Mouse (Mus musculus) small intestine, adult 2 months (tissue): ENCODE measurements around the gene Ccm2. TPM values are rescaled to one million over a fixed set of nuclear protein-coding genes. Genes with fewer than 3 reads are reported as not detected.

Experiments
- H3K27ac ChIP-seq: fragments of 200-500 bp; 2 replicates; pipeline ENCODE4 v1.5.1; 2012; ENCODE audit warnings: low read depth, low read length, control low read depth, inconsistent platforms; ENCODE audit not compliant: insufficient read depth
- H3K27me3 ChIP-seq: fragments of 200-500 bp; 2 replicates; pipeline ENCODE4 v1.6.1; 2012; ENCODE audit warnings: mild to moderate bottlenecking, moderate library complexity, low read length, inconsistent platforms; ENCODE audit not compliant: control insufficient read depth, insufficient read depth
- H3K36me3 ChIP-seq: fragments of 200-500 bp; 2 replicates; pipeline ENCODE4 v1.6.1; 2012; ENCODE audit warnings: mild to moderate bottlenecking, low read length, control low read depth, inconsistent platforms; ENCODE audit not compliant: control insufficient read depth, insufficient read depth
- H3K4me1 ChIP-seq: fragments of 200-500 bp; 2 replicates; pipeline ENCODE4 v1.6.1; 2012; ENCODE audit warnings: low read length, inconsistent platforms, mixed read lengths; ENCODE audit not compliant: control insufficient read depth, insufficient read depth, insufficient read length
- H3K4me3 ChIP-seq: fragments of 200-500 bp; 2 replicates; pipeline ENCODE4 v1.5.1; 2012; ENCODE audit warnings: low read depth, mild to moderate bottlenecking, control low read depth, inconsistent platforms, low read length, moderate library complexity
- CTCF ChIP-seq: fragments of 200-500 bp; IDR thresholded peaks from 2 replicates; pipeline ENCODE4 v1.5.1; 2012; ENCODE audit warnings: low read depth, mild to moderate bottlenecking, control low read depth, inconsistent platforms, low read length, moderate library complexity, mixed read lengths; ENCODE audit not compliant: insufficient replicate concordance, insufficient read length; ENCODE audit errors: extremely low read depth
- POLR2A ChIP-seq: fragments of 200-500 bp; IDR thresholded peaks from 2 replicates; pipeline ENCODE4 v1.6.1; 2012; ENCODE audit warnings: low read depth, mild to moderate bottlenecking, control low read depth, inconsistent platforms, low read length, moderate library complexity
- WGBS: fragments of 180-500 bp; shearing (Covaris S2); methylation state at CpG from one replicate; pipeline ENCODE4 v1.1.7; 2018; 5-methylcytosine and 5-hydroxymethylcytosine counted together
- polyA plus RNA-seq: library from polyadenylated mRNA; depleted of rRNA; stranded (reverse); fragments of >200 nt; gene quantifications from 2 replicates; pipeline ENCODE4 v1.2.3, GENCODE M21; 2012

Ccm2 gene
- polyA plus RNA-seq, 1 experiment: 39.0 TPM

- no peak for TF ChIP-seq POLR2A
- no peak for TF ChIP-seq CTCF
- no peak overlapping the region for H3K27ac ChIP-seq
- H3K4me3 ChIP-seq: no peak overlapping the region
- peaks cover 55% of the 10 kb centered on the region for H3K36me3 ChIP-seq
- no peaks in the 10 kb centered on the region for H3K27me3 ChIP-seq
- 89% methylated on average over 6 of the region's 6 CpGs for WGBS
- no peaks in the 10 kb centered on the region for H3K4me1 ChIP-seq
Observed at GRCm38 (mm10) chr11:6594845-6595244, 48.2 kb downstream of the Ccm2 start.

DNA sequence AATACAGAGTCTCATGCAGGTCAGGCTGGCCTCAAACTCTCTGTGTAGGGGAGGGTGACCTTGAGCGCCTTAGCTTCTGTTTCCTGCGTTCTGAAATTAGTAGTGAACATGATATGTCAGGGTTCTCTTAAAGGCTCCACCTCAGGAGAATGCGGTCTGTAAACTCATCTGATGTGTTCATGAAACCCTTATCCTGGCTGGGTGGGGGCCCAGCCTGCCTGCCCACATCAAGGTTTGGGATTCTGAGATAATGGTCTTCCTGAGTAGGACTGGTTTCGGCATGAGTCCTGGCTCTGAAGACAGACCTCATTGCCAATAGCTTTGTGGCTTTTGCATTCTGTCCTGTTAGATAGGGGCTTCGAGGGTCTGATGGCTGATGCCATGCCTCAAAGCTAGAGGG, 48.7 kb downstream of the Ccm2 start:
- TF ChIP-seq POLR2A (no peak), CTCF (no peak)
- H3K27ac ChIP-seq: no peak overlapping the region
- H3K4me1 ChIP-seq: no peaks in the 10 kb centered on the region
- WGBS: 88% methylated on average over 5 of the region's 5 CpGs
- no peaks in the 10 kb centered on the region for H3K27me3 ChIP-seq
- H3K36me3 ChIP-seq: peaks cover 54% of the 10 kb centered on the region
- no peak overlapping the region for H3K4me3 ChIP-seq

DNA sequence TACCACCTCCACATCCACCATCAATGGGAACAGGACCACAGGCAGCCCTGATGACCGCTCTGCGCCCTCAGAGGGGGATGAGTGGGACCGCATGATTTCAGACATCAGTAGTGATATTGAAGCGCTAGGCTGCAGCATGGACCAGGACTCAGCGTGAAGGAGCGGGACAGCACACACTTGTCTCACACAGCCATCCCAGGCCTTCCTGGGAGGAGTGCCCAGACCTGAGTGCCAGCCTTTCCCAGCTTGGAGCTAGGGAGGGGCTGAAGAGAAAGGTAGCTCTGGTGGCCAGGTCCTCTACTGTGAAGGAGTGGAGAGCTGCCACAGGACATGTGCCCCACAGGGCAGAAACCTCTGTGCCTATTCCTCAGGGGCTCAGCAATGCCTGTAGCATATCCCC, 49.5 kb downstream of the Ccm2 start:
- Histone ChIP-seq H3K36me3 (peaks cover 45% of the 10 kb centered on the region), H3K27ac (no peak overlapping the region), H3K4me3 (no peak overlapping the region), H3K27me3 (no peaks in the 10 kb centered on the region), H3K4me1 (no peaks in the 10 kb centered on the region)
- WGBS: 96% methylated on average over 6 of the region's 6 CpGs
- no peak for TF ChIP-seq POLR2A
- no peak for TF ChIP-seq CTCF

DNA sequence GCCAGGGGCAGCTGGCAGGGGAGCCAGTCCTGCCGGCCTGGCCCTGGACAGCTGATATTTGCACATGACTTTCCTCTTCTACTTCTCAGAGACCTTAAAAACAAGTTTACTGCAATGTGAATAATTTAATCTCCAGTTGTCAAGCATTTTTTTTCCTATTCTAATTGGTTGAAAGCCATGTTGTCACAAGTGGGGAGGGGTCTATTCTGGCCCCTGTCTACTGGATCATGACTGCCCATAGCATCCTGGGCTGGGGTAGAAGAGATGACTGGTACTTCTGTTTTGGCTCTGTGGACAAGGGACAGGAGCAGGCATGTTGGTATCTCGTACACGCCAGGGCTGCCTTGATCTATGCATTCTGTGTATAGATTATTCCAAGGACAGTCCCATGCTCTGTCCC, 49.9 kb downstream of the Ccm2 start:
- Histone ChIP-seq H3K27ac (no peak overlapping the region), H3K4me1 (no peaks in the 10 kb centered on the region), H3K4me3 (no peak overlapping the region), H3K27me3 (no peaks in the 10 kb centered on the region), H3K36me3 (peaks cover 42% of the 10 kb centered on the region)
- no peak for TF ChIP-seq CTCF
- TF ChIP-seq POLR2A: no peak
- WGBS: 75% methylated on average over 3 of the region's 3 CpGs

DNA sequence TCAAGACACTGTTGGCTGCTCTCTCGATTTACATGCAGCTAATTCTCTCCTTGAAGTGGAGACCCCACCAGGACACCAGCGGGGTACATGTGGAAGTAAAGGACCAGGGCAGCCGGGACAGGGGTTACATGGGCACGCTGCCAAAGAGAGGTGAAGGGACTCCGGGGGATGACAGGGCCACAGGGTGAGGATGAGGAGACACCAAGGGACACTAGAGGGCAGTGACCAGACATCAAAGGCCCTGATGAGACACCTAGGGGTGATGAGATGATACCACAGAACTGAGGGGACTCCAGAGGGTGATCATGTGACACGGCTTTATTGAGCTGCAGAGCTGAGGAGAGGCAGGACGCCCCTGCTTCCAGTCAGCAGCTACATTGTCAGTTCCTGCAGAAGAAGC, 50.8 kb downstream of the Ccm2 start:
- Histone ChIP-seq H3K27ac (no peak overlapping the region), H3K36me3 (peaks cover 39% of the 10 kb centered on the region), H3K4me3 (no peak overlapping the region), H3K4me1 (no peaks in the 10 kb centered on the region), H3K27me3 (no peaks in the 10 kb centered on the region)
- TF ChIP-seq CTCF (no peak), POLR2A (no peak)
- WGBS: 74% methylated on average over 7 of the region's 7 CpGs

GRCm38 (mm10) chr11:6598191-6598889, 51.7 kb downstream of the Ccm2 start:
- 72% methylated on average over 19 of the region's 19 CpGs for WGBS
- H3K36me3 ChIP-seq: peaks cover 38% of the 10 kb centered on the region

DNA sequence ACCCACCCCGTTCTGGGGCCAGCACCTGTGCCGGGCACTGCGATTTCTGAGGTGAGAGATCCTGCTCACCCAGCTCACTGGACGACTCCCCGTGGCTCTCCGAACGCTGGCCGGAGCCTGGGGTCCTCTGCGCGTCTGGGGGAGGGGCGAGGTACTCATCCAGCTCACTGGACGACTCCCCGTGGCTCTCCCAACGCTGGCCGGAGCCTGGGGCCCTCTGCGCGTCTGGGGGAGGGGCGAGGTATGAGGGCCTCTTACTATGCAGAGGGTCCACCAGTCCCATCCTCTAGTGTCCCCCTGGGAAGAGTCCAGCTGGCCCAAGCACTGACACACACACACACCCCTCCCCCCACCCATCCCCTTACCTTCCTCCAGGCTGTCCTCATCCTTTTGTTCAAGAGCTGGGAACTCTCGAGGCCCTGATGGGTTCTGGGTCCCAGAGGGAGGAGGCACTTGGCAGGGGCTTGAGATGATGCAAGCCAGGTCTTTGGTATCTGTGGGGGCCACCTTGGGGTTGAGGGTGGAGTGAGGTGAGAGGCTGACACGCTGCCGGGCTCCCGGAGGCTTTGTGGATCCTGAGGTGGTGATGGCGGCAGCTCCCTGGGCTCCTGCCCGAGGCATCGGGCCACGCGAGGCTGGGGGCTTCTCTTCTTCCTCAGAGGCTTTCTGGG, 52.5 kb downstream of the Ccm2 start:
- no peak overlapping the region for H3K27ac ChIP-seq
- no peak overlapping the region for H3K4me3 ChIP-seq
- peaks cover 30% of the 10 kb centered on the region for H3K36me3 ChIP-seq
- WGBS: 56% methylated on average over 27 of the region's 27 CpGs
- no peak for TF ChIP-seq CTCF
- no peak for TF ChIP-seq POLR2A
- H3K27me3 ChIP-seq: no peaks in the 10 kb centered on the region
- no peaks in the 10 kb centered on the region for H3K4me1 ChIP-seq

More at GRCm38 (mm10) chr11:6598191-6598889, 51.7 kb downstream of the Ccm2 start:
- TF ChIP-seq CTCF: no peak
- TF ChIP-seq POLR2A: no peak
- Histone ChIP-seq H3K4me1 (no peaks in the 10 kb centered on the region), H3K27ac (no peak overlapping the region), H3K27me3 (no peaks in the 10 kb centered on the region), H3K4me3 (no peak overlapping the region)

- TF ChIP-seq CTCF (no peak), POLR2A (no peak)
- WGBS: 81% methylated on average over 6 of the region's 6 CpGs
- 0 out of 2 replicates have a peak, but pooled peaks cover 2% of the 10 kb centered on the region for H3K4me1 ChIP-seq
- no peak overlapping the region for H3K27ac ChIP-seq
- no peak overlapping the region for H3K4me3 ChIP-seq
- peaks cover 23% of the 10 kb centered on the region for H3K36me3 ChIP-seq
- H3K27me3 ChIP-seq: peaks cover 3% of the 10 kb centered on the region; the same call in 1 of the 2 replicates
Observed at GRCm38 (mm10) chr11:6599831-6600230, 53.1 kb downstream of the Ccm2 start.
